ENCODE assay signal across 11 mouse cellular contexts in the genomic region with DNA sequence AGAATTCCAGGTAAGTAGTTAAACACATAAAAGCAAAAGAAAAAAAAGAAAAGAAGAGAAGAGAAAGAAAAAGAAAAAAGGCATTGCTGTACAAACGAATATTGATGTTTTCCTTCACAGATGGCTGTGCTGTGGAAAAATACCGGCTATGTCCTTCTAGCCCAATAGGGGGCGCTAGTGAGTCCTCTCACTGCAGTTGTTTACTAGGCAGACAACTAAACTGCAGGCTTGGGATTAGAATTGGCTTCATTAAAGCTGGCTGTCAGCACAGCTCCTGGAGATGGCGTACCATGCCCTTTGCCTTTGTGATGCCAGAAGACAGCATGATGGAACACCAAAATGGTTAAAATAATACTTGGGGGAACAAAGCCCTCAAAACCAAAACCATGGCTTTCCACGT. TPM values are rescaled to one million over a fixed set of nuclear protein-coding genes. Genes with fewer than 3 reads are reported as not detected.
DNase-seq lines count a peak whose midpoint lies in the region; ATAC-seq and TF ChIP-seq lines count a peak whose summit lies in the region.
"Had no signal": no experiment of that assay in that cellular context is flagged by ENCODE, and none has a peak within 500 bp of the region (broad histone marks: within the 10 kb centered on the region; RNA-seq: fewer than 3 reads in every experiment).

No protein-coding gene starts in this region.

- dilution Hi-C loops in CH12.LX (cut with MboI; ENCODE audit: extremely low pct_ligation_motif_present, extremely low pct_unique_long_range_greater_than_20kb, low sequenced_read_pairs), result no loop called here

- peak; percentile 20 for DNase-seq in kidney, adult 2 months
- peak; percentile 37 for DNase-seq in CH12.LX (ENCODE audit: extremely low read depth)
- no peak for DNase-seq in Patski (ENCODE audit: low read depth, low spot score)
- peak; percentile 42 to 59 for DNase-seq in kidney, postnatal 4 days
- peak; percentile 67 for DNase-seq in testis, postnatal 14 days (ENCODE audit: low spot score)
- DNase-seq in urinary bladder, postnatal 14 days (ENCODE audit: low spot score), result no peak
- DNase-seq in right cerebral cortex, postnatal 14 days, result no peak

- TF ChIP-seq CTCF in kidney, adult 2 months (conservative IDR thresholded peaks at IDR 0.05; ENCODE audit: insufficient read depth, insufficient read length, low read depth, low read length), result peak; percentile 59
- TF ChIP-seq CTCF in CH12.LX (conservative IDR thresholded peaks at IDR 0.05 in 1 of 2, IDR thresholded peaks at IDR 0.05 in 1 of 2; ENCODE audit: low read depth in 2 of 2, low read length in 2 of 2), result peak; percentile 61 to 88
- peak; percentile 76 for TF ChIP-seq CTCF in Patski (IDR thresholded peaks at IDR 0.05)

- TF ChIP-seq RAD21 in CH12.LX (IDR thresholded peaks at IDR 0.05; ENCODE audit: low read depth, low read length), result peak; percentile 16

- 54% methylated on average over 5 of the region's 5 CpGs for WGBS in kidney, adult 2 months
- WGBS in kidney, embryonic 14.5 days, result 48% methylated on average over 5 of the region's 5 CpGs

- no peak overlapping the region for H3K4me3 ChIP-seq in kidney, adult 2 months (ENCODE audit: insufficient read depth, low read depth, low read length)
- no peak overlapping the region for H3K4me3 ChIP-seq in kidney, embryonic 14.5 days (ENCODE audit: low read length)
- no peak overlapping the region for H3K4me3 ChIP-seq in CH12.LX (replicated peaks in 1 of 3; ENCODE audit: low read depth in 2 of 3, low read length in 2 of 3, poor library complexity in 1 of 3)
- H3K4me3 ChIP-seq: embryonic facial prominence, embryonic 15.5 days; limb, embryonic 12.5 days had no signal

- no peaks in the 10 kb centered on the region for H3K4me1 ChIP-seq in kidney, adult 2 months (ENCODE audit: control insufficient read depth, insufficient read depth, low read length)
- peaks cover 2% of the 10 kb centered on the region; the same call in 1 of the 2 replicates for H3K4me1 ChIP-seq in kidney, embryonic 14.5 days (ENCODE audit: control insufficient read depth, insufficient read depth, low read length)
- peaks cover 0 to 3% of the 10 kb centered on the region in 2 experiments; a peak in 1 of 4 replicates for H3K4me1 ChIP-seq in CH12.LX (ENCODE audit: control insufficient read depth in 1 of 2, insufficient read depth in 2 of 2)

- in situ Hi-C loops in CH12.LX (cut with MboI; ENCODE audit: low pct_ligation_motif_present, low pct_unique_long_range_greater_than_20kb, low sequenced_read_pairs), result no loop called here
- in situ Hi-C loops in Patski (cut with MboI; ENCODE audit: low pct_unique_long_range_greater_than_20kb), result loop anchor here (25.0 kb wide), 1 partner anchor 1079 kb away; no protein-coding TSS in a partner anchor

- CTCF ChIA-PET in Patski (lab: Charles Lee), result interaction anchor here (1.4 to 1.7 kb wide), 2 partner anchors 9 to 12 kb away, joined by 3 to 5 read pairs; no protein-coding TSS in a partner anchor

- H3K4me2 ChIP-seq in kidney, embryonic 14.5 days (replicated peaks; ENCODE audit: low read depth, low read length), result no peak overlapping the region
- H3K4me2 ChIP-seq in CH12.LX (ENCODE audit: insufficient read depth, low read depth, poor library complexity, severe bottlenecking), result no peak overlapping the region
- H3K4me2 ChIP-seq: embryonic facial prominence, embryonic 15.5 days; limb, embryonic 12.5 days had no signal

- no peaks in the 10 kb centered on the region for H3K27me3 ChIP-seq in kidney, adult 2 months (replicated peaks; ENCODE audit: control insufficient read depth, insufficient read depth, low read length)
- peaks cover 16% of the 10 kb centered on the region; the same call in 1 of the 2 replicates for H3K27me3 ChIP-seq in kidney, embryonic 14.5 days (ENCODE audit: control insufficient read depth, insufficient read depth, low read length)
- H3K27me3 ChIP-seq in CH12.LX (replicated peaks), result no peaks in the 10 kb centered on the region
- H3K27me3 ChIP-seq in Patski, result no peaks in the 10 kb centered on the region

- H3K9me3 ChIP-seq in kidney, embryonic 14.5 days (ENCODE audit: control insufficient read depth, low read length), result no peaks in the 10 kb centered on the region; the same call in 1 of the 2 replicates
- peaks cover 3% of the 10 kb centered on the region for H3K9me3 ChIP-seq in CH12.LX (replicated peaks; ENCODE audit: low read length)
- H3K9me3 ChIP-seq: embryonic facial prominence, embryonic 15.5 days had no signal

- TF ChIP-seq EP300 in CH12.LX (IDR thresholded peaks at IDR 0.05; ENCODE audit: low read length), result no peak

- no peak overlapping the region for H3K27ac ChIP-seq in kidney, adult 2 months (ENCODE audit: insufficient read depth, low read depth, low read length)
- no peak overlapping the region for H3K27ac ChIP-seq in kidney, embryonic 14.5 days (ENCODE audit: low read depth, low read length)
- H3K27ac ChIP-seq in CH12.LX (ENCODE audit: insufficient read depth, low read depth), result no peak overlapping the region
- H3K27ac ChIP-seq: embryonic facial prominence, embryonic 15.5 days; limb, embryonic 12.5 days had no signal

- H3K79me2 ChIP-seq in CH12.LX (replicated peaks; ENCODE audit: control insufficient read depth, extremely low read depth, insufficient read depth, poor library complexity, severe bottlenecking), result no peaks in the 10 kb centered on the region

- no peak for TF ChIP-seq POLR2A in kidney, adult 2 months (IDR thresholded peaks at IDR 0.05; ENCODE audit: low read depth, low read length)
- no peak for TF ChIP-seq POLR2A in CH12.LX (IDR thresholded peaks at IDR 0.05; ENCODE audit: low read depth, low read length)

- H3K9ac ChIP-seq in kidney, embryonic 14.5 days (ENCODE audit: low read depth, low read length), result no peak overlapping the region
- H3K9ac ChIP-seq in CH12.LX (ENCODE audit: insufficient read depth, low read depth), result no peak overlapping the region
- H3K9ac ChIP-seq: embryonic facial prominence, embryonic 15.5 days; limb, embryonic 12.5 days had no signal

- H3K36me3 ChIP-seq in kidney, adult 2 months (ENCODE audit: control insufficient read depth, insufficient read depth, low read length), result no peaks in the 10 kb centered on the region
- H3K36me3 ChIP-seq in kidney, embryonic 14.5 days (ENCODE audit: control insufficient read depth, insufficient read depth, low read length), result 0 out of 2 replicates have a peak, but pooled peaks cover 2% of the 10 kb centered on the region
- H3K36me3 ChIP-seq in CH12.LX (replicated peaks in 1 of 2; ENCODE audit: control insufficient read depth in 1 of 2, insufficient read depth in 1 of 2, low read length in 1 of 2), result peaks cover 0 to 14% of the 10 kb centered on the region in 2 experiments
- H3K36me3 ChIP-seq: embryonic facial prominence, embryonic 15.5 days had no signal

- ATAC-seq in kidney, embryonic 14.5 days (ENCODE audit: low FRiP score, low TSS enrichment), result no peak
- no peak for ATAC-seq in Patski

- POLR2A ChIA-PET in Patski (lab: Charles Lee), result no interaction called here

TF ChIP-seq in CH12.LX, 34 proteins besides CTCF, POLR2A, EP300 and RAD21:
- no peak for TF ChIP-seq NELFE (IDR thresholded peaks at IDR 0.05; ENCODE audit: low read depth, low read length)
- TF ChIP-seq SMC3 (IDR thresholded peaks at IDR 0.05; ENCODE audit: low read depth, low read length), result peak; percentile 22; the same call in 1 of the 2 replicates

RNA-seq across cellular contexts. Expression of gene Ankrd60, which starts 5.3 kb away (rescaled TPM):
- 0.09 and 0.22 TPM in 2 replicates for polyA plus RNA-seq in kidney, adult 2 months (2012; rRNA removed)
- not detected in 2 replicates for polyA plus RNA-seq in kidney, embryonic 14.5 days (2014; fragmentation: Nextera tagmentation; extraction: Ambion mirVana)
- total RNA-seq in CH12.LX (2012; rRNA removed) (not detected in 2 replicates), CH12.LX (2014; rRNA removed) (not detected in 2 replicates)
- polyA plus RNA-seq in CH12.LX (2012; ENCODE audit: insufficient read length, low read depth) (not detected in 2 replicates), Patski (2021) (not detected)
- polyA plus RNA-seq: embryonic facial prominence, embryonic 15.5 days; limb, embryonic 12.5 days; stomach, embryonic 14.5 days had no signal

Comparison
In these comparisons a context has a peak if more than half of its experiments do, and no peak if none do; other contexts are left out.
1. DNase-seq: peak in kidney, adult 2 months (single experiment), CH12.LX (single experiment), kidney, postnatal 4 days (2 of 2) and testis, postnatal 14 days (single experiment); none in Patski (single experiment), urinary bladder, postnatal 14 days (single experiment) and right cerebral cortex, postnatal 14 days (single experiment).
2. Peak in every context shown above with its lines, with median percentiles within 50 percentile points of each other: CTCF ChIP-seq.